Mouse (Mus musculus) left cerebral cortex, adult 8-10 months (tissue): ENCODE data around the gene Ubox5. TPM values are rescaled to one million over a fixed set of nuclear protein-coding genes. Genes with fewer than 3 reads are reported as not detected.
"Not testable (repeated sequence)": the region's sequence is repeated elsewhere in the genome, so short reads cannot be mapped to it uniquely, and the experiment has no call there.

Experiments used
- DNase-seq, 2 experiments: peaks; one replicate each; pipeline ENCODE4 v3.0.0; 2022; ENCODE audit warnings: low spot score in 2 of 2
- total RNA-seq, 4 experiments: library from RNA; stranded (reverse); gene quantifications; 2 replicates each; pipeline ENCODE4 v1.2.4; 2022

The Ubox5 gene
- 10 to 100 TPM; 11.7 to 14.7 (median 12.5) TPM for total RNA-seq

GRCm38 (mm10) chr2:130629839-130630203 is at the start of gene Ubox5, which contains the start of gene Fastkd5:
Gene Ubox5 (minus strand): TSS chr2:130630038.
Gene Fastkd5 (minus strand): TSS chr2:130630027.
- peak; percentile 83 to 96 for DNase-seq

- no peak for DNase-seq
Measured at GRCm38 (mm10) chr2:130679154-130679553, 49.3 kb upstream of the Ubox5 start.

- DNase-seq: no peak
Measured at GRCm38 (mm10) chr2:130677211-130677610, 47.4 kb upstream of the Ubox5 start.

- DNase-seq: peak; percentile 76 to 83
Measured at GRCm38 (mm10) chr2:130667559-130667958, 37.7 kb upstream of the Ubox5 start, which contains the start of gene Itpa. Gene Itpa (plus strand): TSS chr2:130667610.

GRCm38 (mm10) chr2:130664102-130664701 is 34.4 kb upstream of the Ubox5 start, which contains the start of gene Ddrgk1:
Gene Ddrgk1 (minus strand): TSS chr2:130664659.
- DNase-seq: peak; percentile 94 to 96

- DNase-seq: no peak
Measured at GRCm38 (mm10) chr2:130663342-130663741, 33.5 kb upstream of the Ubox5 start.

- DNase-seq: peak in 1 of 2 experiments; percentile 62
Measured at GRCm38 (mm10) chr2:130658530-130658929, 28.7 kb upstream of the Ubox5 start.

- DNase-seq: peak; percentile 66 to 93
Measured at GRCm38 (mm10) chr2:130657541-130657940, 27.7 kb upstream of the Ubox5 start.

- DNase-seq: peak in 1 of 2 experiments; percentile 90
Measured at GRCm38 (mm10) chr2:130656536-130656935, 26.7 kb upstream of the Ubox5 start.

GRCm38 (mm10) chr2:130655660-130656339 is 26.0 kb upstream of the Ubox5 start:
- DNase-seq: no peak

- no peak for DNase-seq
Measured at GRCm38 (mm10) chr2:130653760-130654159, 23.9 kb upstream of the Ubox5 start.

- DNase-seq: no peak
Measured at GRCm38 (mm10) chr2:130653303-130653702, 23.5 kb upstream of the Ubox5 start.

- not testable (repeated sequence) for DNase-seq
Measured at GRCm38 (mm10) chr2:130649028-130649427, 19.2 kb upstream of the Ubox5 start.

- DNase-seq: no peak
Measured at GRCm38 (mm10) chr2:130645198-130645597, 15.4 kb upstream of the Ubox5 start.

- DNase-seq: peak; percentile 76 to 88
Measured at GRCm38 (mm10) chr2:130642684-130643369, 13.0 kb upstream of the Ubox5 start, which contains the start of gene Lzts3. Gene Lzts3 (minus strand): TSS chr2:130642803.

- no peak for DNase-seq
Measured at GRCm38 (mm10) chr2:130642197-130642660, 12.4 kb upstream of the Ubox5 start.

- no peak for DNase-seq
Measured at GRCm38 (mm10) chr2:130641351-130642025, 11.7 kb upstream of the Ubox5 start.

- no peak for DNase-seq
Measured at GRCm38 (mm10) chr2:130639276-130639675, 9.4 kb upstream of the Ubox5 start.

- DNase-seq: no peak
Measured at GRCm38 (mm10) chr2:130638101-130638611, 8.3 kb upstream of the Ubox5 start.

GRCm38 (mm10) chr2:130635847-130636246 is 6.0 kb upstream of the Ubox5 start:
- no peak for DNase-seq

- DNase-seq: no peak
Measured at GRCm38 (mm10) chr2:130634739-130635411, 5.0 kb upstream of the Ubox5 start.
